Mouse (Mus musculus) lung, postnatal 4 days (tissue): ENCODE data around the gene Tns3.

Experiments
- DNase-seq, 2 experiments: peaks; one replicate each; pipeline ENCODE4 v3.0.0; 2021

Tns3 gene

DNA sequence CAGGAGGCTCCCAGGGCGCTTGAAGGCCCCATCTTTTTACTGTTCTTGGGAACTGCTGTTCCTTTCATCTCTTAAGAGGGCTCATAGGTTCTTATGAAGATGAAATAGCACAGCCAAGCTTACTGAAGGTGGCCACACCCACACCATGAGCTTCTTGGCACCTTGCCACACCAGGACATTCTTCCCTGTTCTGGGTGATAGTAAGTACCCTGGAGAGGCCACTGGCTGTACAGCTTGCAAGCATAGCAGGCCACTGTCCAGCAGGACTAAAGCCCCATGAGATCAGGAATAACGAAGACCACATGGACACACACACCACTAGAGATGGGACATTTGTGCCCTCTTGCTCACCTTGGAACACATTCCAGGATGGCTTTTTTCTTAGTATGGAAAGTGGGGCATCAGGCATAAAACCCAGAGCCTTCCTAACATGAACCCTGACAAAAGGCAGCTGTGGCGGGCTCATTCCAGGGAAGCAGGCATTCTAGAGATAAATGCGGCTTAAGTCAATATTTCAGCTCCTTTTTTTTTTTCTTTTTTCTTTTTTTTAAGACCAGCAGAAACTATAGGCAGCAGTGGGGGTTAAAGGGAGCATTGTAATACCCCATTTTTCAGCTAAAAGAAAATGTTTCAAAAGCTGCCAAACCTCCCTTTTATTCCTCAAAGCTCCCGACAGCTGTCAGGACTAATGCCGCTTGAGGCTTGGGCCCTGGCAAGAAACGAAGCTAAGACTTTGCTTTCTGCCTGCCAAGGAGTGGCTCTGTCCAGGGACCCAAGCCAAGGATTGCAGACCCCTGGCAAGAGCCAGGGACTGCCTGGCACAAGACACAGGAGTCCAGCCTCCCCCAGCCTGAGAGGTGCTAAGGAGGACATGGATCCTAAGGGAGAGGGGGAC lies 150.7 kb downstream of the Tns3 start:
- DNase-seq: peak; percentile 73 to 87

DNA sequence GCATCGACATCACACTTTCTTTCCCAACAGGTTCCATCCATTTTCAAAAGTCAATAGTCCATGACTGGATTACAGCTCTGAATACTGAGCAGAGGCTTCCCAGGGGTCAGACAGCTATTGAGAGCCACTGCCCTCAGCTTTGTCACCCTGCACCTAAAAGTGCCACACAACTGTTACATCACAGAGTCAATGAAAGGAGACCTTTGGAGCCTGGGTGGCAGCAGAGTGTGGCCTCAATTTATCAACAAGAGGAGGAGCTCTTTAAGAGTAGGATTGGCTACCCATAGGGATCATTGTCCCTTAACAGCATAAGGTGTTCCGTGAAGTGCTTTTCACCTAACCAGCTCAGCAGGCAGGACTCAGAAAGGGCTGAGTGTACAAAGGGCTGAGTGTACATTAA lies 154.0 kb downstream of the Tns3 start:
- DNase-seq: no peak

DNA sequence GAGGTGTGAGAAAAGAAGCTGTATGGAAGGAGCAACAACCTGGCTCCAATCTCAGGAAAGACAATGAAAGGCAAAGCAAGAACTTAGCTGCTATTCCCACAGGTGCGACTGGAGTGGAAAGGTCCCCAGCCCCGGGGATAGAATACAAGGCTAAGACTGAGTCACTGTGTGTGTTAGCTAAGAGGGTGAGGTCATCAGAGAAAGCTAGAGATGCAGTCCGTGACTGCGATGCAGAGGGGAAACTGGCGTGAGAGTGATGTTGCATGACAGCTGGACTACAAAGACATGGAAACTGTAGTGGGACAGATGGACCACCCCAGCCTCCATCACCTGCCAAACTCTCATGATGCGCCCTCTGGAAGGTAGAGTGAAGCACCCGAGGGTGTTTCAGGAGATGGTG lies 154.7 kb downstream of the Tns3 start:
- no peak for DNase-seq

DNA sequence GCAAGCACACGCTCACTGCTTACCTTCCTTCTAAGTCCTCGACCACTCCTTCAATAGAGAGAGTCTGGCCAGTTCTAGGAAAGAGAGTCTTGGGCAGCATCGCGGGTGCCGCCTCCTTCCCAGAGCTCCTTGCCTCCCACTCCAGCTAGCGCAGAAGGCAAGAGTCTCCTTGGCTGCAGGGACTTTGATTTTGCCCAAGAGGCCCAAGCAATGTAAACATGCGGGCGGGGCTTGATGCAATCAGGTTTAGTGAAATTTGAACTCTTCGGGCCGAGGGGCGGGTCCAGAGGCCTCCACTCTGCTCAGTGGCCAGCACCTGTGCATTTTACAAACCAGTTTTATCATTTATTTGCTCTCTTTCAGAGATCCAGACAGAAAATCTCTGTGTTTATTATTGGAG lies 160.6 kb downstream of the Tns3 start:
- peak; percentile 79 to 90 for DNase-seq

DNA sequence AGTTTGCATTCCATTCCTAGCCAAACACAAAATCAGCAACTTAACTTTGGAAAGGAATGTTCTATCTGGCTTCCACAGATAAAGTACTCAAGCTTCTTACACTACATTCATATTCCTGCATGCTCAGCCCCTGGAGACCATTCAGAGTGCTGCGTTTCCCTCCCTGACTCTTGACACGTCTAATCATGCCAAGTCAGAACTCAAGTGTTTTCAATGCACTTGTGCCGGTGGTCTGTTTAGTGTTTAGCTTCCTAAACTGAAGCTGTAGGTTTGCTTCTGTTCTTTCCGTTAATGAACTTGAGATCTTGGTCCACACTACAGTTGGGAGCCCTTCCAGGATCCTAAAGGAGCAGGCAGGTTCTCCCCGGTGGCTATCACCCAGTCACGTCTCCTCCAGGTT lies 163.5 kb downstream of the Tns3 start:
- DNase-seq: peak; percentile 60 to 77

DNA sequence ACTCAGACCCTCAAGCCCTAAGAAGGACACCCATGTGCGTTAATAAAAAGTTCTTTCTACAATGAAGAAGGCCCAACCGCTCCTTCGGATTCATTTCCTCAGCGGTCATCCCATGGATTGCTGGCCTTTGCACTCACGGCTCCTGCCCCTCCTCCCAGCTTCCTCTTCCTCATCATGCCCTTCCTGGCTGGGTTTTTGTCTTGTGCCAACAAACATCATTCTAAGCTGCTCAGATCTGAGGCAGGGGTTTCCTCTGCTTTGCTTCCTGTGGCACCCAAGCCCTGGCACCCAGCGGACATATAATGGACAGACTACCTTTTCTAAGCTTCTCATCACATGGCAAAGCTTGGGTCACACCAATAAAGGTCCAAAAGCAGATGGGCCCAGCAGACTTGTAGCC lies 167.2 kb downstream of the Tns3 start:
- peak; percentile 38 to 57 for DNase-seq

DNA sequence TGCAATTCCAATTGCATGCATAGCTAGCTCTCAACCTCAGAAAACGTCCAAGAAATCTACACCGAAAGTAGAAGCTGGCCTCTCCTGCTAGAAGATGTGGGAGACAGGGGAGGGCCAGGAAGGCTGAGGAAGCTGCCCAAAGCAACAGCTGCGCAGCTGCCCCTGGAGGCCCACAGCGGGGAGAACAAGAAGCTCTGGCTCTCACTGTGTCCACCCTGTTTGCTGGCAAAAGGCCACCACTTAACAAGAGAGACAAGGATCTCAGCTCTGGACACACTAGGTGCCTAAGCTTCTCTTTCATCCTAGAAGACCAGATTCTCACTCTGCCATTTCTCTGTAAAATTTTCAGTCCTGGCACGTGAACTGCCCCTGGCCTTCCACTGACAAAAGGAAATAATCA lies 167.6 kb downstream of the Tns3 start:
- DNase-seq: peak; percentile 67 to 83

DNA sequence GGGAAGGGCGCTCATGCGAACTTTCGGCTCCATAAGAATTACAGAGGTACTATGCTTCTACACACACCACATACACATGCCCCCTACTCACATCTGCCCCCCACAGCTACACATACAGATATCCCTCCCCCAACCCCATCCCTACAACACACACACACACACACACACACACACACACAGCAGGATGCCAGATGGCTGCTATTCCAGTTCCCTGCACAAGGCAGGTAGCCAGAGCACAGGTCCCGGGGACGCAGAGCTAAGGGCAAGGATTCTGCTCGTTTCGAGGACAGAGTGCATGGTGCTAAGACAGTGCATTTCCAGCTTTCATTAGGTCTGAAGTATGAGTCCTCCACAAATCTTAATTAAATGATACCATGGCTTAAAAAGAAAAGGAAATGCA lies 168.5 kb downstream of the Tns3 start:
- DNase-seq: no peak

DNA sequence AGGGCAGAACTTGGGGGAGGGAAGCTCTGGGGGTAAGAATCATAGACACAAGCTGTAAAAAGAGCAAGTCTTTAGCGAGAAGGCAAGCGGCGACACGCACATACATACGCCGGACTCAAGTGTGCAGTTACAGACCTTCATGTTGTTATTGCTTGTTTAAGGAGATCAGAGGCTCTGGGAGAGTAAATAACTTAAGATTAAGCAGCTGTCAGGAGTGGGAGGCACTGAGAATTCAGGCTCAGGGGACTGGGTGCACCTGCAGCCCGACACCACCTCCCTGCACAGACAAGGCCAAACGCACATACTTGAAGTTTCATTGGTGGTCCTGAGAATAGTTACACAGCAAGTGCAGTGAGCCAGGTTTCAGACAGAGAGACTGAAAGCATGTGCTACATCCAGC lies 169.3 kb downstream of the Tns3 start:
- DNase-seq: no peak

DNA sequence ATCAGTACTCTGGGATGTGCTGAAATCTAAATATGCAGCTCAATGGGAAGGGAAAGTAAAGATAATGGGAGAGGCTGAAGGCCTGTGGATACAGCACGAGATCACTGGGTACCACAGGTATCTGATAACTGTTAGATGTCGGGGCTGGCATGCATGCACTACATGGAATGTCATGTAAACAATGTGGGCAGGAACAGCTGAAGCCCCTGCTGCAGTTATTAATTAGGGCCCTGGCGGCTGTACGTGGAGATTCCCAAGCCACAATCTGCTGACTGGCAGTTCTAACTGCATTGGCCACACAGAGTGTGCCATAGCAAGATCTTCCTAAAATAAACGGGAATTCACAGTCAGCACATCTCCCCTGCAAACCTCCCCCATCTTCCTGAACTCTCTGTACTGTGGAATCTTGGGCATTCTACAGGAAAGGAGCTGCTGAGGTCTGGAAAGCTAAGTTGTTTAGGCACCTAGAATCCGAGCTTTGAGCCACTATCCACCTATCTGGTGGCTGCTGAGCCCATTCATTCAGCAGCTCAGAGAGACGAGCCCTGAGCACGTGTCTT lies 170.3 kb downstream of the Tns3 start:
- DNase-seq: no peak

DNA sequence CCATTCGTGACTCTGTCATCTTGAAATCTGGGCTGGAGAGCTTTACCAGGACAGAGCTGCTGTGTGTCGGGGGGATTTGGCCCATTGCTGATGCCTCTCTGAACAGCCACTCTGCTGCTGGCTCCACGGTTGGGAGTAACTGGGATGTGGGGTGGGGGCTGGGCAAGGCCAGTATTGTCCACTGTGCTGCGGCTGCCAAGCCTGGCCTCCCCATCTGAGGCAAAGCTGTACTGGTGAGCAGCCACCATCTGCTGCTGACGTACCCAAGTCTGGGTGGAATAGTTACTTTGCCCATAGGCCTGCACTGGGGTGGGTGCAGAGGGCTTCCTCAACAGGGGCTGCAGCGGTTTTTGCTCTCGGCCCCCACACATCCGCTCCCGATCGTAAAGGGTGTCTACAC lies 172.0 kb downstream of the Tns3 start:
- no peak for DNase-seq

DNA sequence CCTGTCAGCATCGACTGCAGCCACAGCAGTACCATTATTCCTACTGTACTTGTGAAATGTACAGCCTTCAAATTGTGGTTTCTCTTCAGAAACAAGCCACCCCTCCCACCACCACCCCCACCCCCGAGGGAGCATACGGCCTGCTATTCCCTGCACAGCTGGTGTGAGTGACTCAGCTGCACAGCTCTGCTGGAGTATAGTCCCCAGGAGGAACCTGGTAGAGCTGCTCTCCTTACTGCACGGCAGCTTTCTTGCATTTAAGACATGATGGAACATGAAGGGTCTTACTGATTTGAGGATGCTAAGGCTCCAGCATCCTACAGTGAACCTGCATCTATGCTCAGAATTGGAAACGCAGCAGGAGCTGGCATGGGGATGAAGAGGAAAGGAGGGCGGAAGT lies 176.1 kb downstream of the Tns3 start:
- DNase-seq: no peak

DNA sequence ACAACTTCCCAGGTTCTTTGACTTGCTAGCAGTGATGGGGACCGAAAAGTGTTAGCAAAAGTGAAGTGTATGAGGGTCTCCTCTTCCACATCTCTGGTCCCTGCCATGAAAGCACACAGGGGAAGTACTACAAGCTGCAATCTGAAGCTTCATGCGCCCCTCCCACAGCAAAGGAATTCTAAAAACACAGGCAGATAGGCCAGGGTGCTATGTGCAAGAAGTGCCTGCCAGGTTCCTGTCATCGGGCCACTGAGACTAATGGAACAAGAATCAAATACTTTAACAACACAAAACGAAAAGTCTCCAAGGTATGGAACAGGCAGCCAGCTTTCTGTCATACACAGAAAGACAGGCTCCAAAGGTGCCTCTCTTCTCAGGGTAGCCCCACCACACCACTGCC lies 177.8 kb downstream of the Tns3 start:
- DNase-seq: no peak

DNA sequence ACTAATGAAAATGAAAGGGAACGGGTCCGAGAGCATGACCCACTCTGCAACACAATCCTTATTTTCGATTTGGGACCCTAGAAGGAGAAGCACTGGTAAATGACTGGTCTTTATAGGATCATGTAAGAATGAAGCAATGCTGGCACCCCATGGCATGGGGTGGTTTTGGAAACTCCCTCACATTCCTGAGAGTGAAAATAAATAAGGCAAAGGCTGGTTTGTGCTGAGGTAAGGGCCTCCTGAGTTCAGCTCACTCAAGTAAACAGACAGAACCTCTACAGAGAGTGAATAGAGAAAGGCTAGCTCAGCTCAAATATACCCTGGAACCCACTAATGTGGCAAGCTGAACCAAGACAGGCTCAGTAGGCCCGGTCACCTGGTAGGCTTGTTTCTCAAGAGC lies 179.8 kb downstream of the Tns3 start:
- DNase-seq: no peak

DNA sequence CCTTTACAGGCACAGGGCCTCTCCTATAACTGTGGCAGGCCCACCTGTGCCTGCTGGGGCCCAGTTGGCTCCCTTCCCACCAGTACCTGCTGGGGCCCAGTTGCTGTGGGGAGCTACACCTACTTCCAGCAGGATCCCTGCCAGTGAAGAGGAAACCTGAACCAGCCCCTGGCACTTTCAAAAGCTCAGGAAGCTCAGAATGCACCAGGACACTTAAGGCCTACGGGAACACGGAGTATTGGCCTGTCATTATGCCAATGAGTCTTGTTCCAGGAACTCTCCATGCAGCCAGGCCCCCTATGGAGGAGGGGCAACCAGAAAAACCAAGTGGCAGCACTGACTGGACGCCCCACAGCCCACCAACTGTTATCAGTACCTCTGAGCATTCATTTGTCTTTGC lies 181.6 kb downstream of the Tns3 start:
- no peak for DNase-seq

DNA sequence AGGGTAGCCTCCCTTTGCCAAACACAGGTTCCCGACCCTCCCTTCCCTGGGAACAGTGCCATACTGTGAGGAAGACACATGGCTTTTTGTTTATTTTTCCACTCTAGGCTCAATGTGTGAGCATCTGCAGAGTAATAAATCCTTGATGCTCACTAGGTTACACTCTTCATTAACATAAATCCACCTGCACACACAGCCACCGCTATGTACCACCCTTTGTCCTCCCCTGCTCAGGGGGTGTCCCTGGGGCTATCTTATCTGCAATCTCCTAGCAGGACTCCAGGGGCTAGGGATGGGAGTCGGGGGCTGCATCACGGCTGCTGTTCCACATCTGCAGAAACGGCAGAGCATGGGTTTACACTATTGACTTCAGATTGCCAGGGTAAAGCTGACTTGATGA lies 182.4 kb downstream of the Tns3 start:
- no peak for DNase-seq

DNA sequence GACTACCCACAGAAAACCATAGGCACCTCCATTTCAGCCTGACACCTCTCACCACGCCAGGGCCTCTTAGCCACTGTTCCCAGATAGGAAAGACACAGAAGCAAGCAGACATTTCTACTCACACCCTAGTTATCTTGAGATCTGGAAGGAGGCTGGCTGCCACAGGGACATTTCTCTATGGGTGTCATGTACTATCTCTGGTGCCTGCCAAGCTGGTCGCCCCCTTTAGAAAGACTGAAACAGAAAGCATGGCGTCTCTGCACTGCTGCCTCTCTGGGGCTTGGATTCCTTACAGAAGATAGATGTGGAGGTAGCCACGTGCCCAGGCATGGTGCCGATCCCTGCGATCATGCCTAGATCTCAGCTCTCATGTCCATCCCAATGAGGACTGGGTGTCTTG lies 182.8 kb downstream of the Tns3 start:
- no peak for DNase-seq

DNA sequence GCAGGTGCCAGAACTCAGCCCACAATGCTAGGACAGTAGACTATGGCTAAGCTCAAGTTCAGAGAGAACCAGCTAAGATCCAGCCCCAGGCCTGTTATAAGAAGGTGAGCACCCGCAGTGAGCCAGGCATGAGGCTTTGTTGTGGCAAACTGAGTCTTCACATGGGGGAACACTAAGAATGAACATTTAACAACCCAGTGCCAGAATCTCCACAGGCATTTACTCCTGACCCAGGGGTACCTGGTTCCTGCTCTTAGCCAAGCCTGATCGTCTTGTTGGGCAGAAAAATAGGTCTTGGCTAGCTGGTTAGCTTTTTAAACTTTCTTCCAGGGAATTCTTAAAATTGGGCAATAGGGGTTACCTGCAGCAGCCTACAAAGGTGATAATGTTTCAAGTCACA lies 184.5 kb downstream of the Tns3 start:
- DNase-seq: no peak

DNA sequence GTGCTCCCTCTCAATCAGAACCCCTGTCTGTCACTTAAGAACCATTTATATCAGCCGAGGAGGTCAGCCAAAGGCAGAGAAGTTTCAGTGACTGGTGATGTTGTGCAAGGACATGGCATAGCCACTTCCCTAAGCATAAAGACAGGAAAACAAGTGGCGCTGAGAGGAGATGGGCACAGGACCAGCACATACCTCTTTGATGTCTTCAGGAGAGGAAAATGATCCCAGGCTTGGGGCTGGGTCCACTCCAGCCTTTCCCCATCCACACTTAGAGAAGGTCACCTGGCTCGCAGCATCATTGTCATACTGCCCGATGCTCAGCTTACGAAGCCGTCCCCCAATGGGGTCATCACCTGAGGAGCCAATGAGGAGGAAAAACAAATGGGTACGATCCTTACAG lies 185.0 kb downstream of the Tns3 start:
- no peak for DNase-seq

DNA sequence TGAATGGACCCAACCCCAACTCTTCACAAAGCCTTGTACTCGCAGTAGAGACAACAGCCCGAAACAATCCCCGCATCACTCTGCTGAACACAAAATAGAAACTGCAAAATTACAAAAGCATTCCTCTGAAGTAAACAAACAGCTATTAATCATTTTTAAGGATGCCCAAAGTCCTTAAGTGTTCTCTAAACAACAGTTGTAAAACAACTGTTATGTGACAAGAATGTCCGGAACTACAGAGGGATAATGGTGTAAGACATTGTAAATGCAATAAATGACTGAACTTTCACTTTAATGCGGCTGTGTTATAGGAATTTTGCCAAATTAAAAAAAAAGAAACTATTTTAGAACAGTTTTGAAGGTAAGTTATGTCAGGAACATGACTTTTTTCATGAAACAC lies 190.7 kb downstream of the Tns3 start:
- no peak for DNase-seq

DNA sequence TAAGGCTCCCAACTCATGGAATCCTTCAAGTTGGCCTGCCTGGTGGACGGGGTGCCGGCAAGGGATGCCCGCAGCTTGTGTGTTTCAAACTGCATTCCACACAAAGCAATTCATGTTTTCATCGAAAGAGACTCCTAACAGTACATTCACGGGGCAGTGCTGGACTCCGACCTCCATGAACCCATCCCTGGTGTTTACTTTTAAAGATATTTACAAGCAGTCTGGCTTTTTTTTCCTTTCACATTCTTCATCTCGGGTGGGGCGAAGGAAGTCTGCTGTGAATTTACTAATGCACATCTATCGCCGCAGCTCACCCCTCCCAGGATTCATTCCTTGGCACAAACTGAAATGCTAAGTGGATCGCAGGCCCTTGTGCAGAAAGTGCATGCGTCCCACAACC lies 191.9 kb downstream of the Tns3 start:
- peak; percentile 39 to 66 for DNase-seq

DNA sequence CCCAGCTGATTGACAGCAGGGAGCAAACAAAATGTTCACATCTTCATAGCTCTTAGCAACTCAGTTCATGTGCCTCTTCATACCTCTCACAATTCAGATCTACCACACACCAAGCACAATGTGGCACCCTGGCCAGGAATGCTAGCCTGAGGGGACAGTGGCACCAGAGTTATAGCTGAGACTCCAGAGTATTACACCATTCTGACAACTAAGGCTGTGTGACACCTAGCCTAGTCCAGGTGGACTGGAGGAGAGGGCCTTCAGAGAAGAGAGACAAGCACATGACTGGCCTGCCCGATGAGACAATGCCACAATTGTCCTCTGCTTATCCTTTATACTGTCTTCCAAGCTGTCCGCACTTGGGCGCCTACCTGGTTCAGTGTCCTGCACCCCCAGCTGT lies 192.8 kb downstream of the Tns3 start:
- peak in 1 of 2 experiments; percentile 18 for DNase-seq

DNA sequence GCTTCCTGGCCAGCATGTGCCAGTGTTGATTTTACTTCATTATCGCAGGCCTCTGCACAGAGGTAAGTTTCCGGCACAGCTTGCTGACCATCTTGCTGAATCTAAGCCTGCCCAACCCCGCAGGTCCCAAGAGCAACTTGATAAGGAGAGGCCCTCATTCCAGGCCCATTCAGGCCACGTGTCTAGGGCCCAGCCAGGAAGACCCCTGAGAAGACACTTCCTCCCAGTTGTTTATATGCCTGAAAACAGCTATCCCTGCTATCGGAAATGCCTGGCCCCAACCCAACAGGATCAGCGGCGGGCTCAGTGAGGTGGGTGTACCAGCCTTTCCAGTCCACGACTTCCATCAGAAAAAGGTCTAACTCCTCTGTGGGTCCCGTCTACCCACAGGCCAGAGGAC lies 194.8 kb downstream of the Tns3 start:
- DNase-seq: peak; percentile 61 to 77

DNA sequence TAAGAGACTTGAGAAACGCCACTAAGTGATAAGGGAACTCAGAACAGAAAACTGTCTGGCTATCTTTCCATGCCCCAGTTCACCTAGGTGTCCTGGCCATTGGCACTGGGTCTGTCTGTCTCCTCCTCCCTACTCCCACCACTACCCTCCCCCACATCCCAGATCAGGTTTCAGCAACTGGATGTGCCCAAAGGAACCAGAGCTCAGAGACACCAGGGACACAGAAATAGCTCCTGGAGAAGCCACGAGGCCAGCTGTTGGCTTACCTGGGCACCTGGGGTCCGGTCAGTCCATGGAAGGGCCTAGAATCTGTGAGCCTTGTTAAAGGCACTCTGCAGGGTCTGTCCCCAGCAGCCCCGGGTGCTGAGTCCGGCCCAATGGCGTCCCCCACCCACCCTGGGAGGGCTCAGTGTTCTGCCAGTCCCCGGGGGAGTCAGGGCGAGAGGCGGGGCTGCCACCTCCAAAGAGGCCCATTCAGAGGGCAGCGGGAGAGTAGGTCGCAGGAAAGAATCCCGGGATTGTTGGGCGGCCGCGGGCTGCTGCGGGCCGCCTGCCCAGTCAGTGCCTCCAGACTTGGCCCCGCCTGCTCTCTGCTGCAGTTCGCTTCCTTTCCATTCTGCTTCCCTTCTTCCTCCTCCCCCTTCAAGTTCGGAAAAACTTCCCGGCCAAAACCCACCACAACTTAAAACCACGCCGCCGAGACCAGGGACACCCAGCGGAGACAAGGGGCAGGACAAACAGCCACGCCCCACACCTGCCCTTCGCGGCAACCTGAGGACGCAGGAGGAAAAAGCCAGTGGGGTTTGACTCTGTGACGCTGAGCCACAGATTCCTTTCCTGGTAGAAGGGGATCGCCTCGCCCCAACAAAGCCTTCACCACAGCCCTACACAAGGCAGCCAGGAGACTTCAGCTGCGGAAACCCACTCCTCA lies 195.9 kb downstream of the Tns3 start:
- peak; percentile 86 to 94 for DNase-seq
